Mouse (Mus musculus) MEL (cell line): Measurements from ENCODE around the gene Abhd10. TPM values are rescaled to one million over a fixed set of nuclear protein-coding genes. Genes with fewer than 3 reads are reported as not detected.

Experiments
- DNase-seq: peaks from one replicate; pipeline ENCODE4 v3.0.0; 2011; ENCODE audit warnings: low read depth, low spot score
- H3K27ac ChIP-seq: 2 replicates; pipeline ENCODE4 v1.5.1; 2012; ENCODE audit warnings: low read depth, mild to moderate bottlenecking, control low read depth, low read length, moderate library complexity; ENCODE audit not compliant: control insufficient read depth
- H3K27me3 ChIP-seq, 2 experiments: fragments of 150-350 bp in 1 of 2; sonication (generic) in 1 of 2; 2 replicates each; pipeline ENCODE4 v1.6.1; 2012; ENCODE audit warnings: low read length in 2 of 2, mild to moderate bottlenecking in 2 of 2, improper control_type of control experiment in 1 of 2, moderate library complexity in 1 of 2; ENCODE audit not compliant: insufficient read depth in 2 of 2, control insufficient read depth in 1 of 2
- H3K36me3 ChIP-seq, 2 experiments: 2 replicates each; pipeline ENCODE4 v1.6.1; 2012 to 2014; ENCODE audit warnings: low read length in 2 of 2, improper control_type of control experiment in 1 of 2, inconsistent platforms in 1 of 2, mild to moderate bottlenecking in 1 of 2; ENCODE audit not compliant: insufficient read depth in 2 of 2, control insufficient read depth in 1 of 2
- H3K4me1 ChIP-seq, 2 experiments: fragments of 150-350 bp in 1 of 2; sonication (generic) in 1 of 2; 2 replicates each; pipeline ENCODE4 v1.6.1; 2012; ENCODE audit warnings: low read length in 2 of 2, improper control_type of control experiment in 1 of 2, mild to moderate bottlenecking in 1 of 2; ENCODE audit not compliant: insufficient read depth in 2 of 2, control insufficient read depth in 1 of 2
- H3K4me3 ChIP-seq, 2 experiments: fragments of 150-350 bp in 1 of 2; sonication (generic) in 1 of 2; 2 replicates each; pipeline ENCODE4 v1.5.1; 2012; ENCODE audit warnings: low read depth in 2 of 2, low read length in 2 of 2, mild to moderate bottlenecking in 2 of 2, moderate library complexity in 2 of 2, control low read depth in 1 of 2, improper control_type of control experiment in 1 of 2; ENCODE audit not compliant: control insufficient read depth in 1 of 2, insufficient read depth in 1 of 2
- H3K79me2 ChIP-seq: 2 replicates; pipeline ENCODE4 v1.6.1; 2012; ENCODE audit warnings: mild to moderate bottlenecking, low read length, moderate library complexity; ENCODE audit not compliant: control insufficient read depth, poor library complexity, insufficient read depth
- H3K9ac ChIP-seq: 2 replicates; pipeline ENCODE4 v1.6.1; 2012; ENCODE audit warnings: low read depth, mild to moderate bottlenecking, control low read depth, low read length, moderate library complexity; ENCODE audit not compliant: control insufficient read depth, poor library complexity, severe bottlenecking
- H3K9me3 ChIP-seq: fragments of 150-350 bp; sonication (generic); replicated peaks from 2 replicates; pipeline ENCODE4 v1.6.1; 2012; ENCODE audit warnings: mild to moderate bottlenecking, low read length, improper control_type of control experiment, moderate library complexity; ENCODE audit not compliant: insufficient read depth
- CHD2 ChIP-seq: IDR thresholded peaks from 2 replicates; pipeline ENCODE4 v1.6.1; 2011; ENCODE audit warnings: low read length, improper control_type of control experiment
- CTCF ChIP-seq, 3 experiments: IDR thresholded peaks in 2 of 3; conservative IDR thresholded peaks in 1 of 3; 2 replicates each; pipeline ENCODE4 v1.5.1; 2011 to 2012; ENCODE audit warnings: low read length in 3 of 3, low read depth in 2 of 3, mild to moderate bottlenecking in 2 of 3, improper control_type of control experiment in 1 of 3, inconsistent platforms in 1 of 3, mixed read lengths in 1 of 3, moderate library complexity in 1 of 3; ENCODE audit not compliant: control insufficient read depth in 1 of 3, insufficient read depth in 1 of 3, poor library complexity in 1 of 3, severe bottlenecking in 1 of 3
- E2F4 ChIP-seq: IDR thresholded peaks from 2 replicates; pipeline ENCODE4 v1.6.1; 2011; ENCODE audit warnings: low read depth, low read length, improper control_type of control experiment, borderline replicate concordance
- ELF1 ChIP-seq: IDR thresholded peaks from 2 replicates; pipeline ENCODE4 v1.6.1; 2014; ENCODE audit warnings: low read depth, mild to moderate bottlenecking, inconsistent platforms, low read length, improper control_type of control experiment, moderate library complexity
- KAT2A ChIP-seq: conservative IDR thresholded peaks from 2 replicates; pipeline ENCODE4 v1.6.1; 2012; ENCODE audit warnings: low read depth, low read length, improper control_type of control experiment, inconsistent platforms
- MXI1 ChIP-seq: IDR thresholded peaks from 2 replicates; pipeline ENCODE4 v1.6.1; 2011; ENCODE audit warnings: mild to moderate bottlenecking, low read depth, low read length, improper control_type of control experiment
- MYB ChIP-seq: IDR thresholded peaks from 2 replicates; pipeline ENCODE4 v1.6.1; 2011; ENCODE audit warnings: mild to moderate bottlenecking, low read depth, low read length, improper control_type of control experiment
- NELFE ChIP-seq: IDR thresholded peaks from 2 replicates; pipeline ENCODE4 v1.6.1; 2011; ENCODE audit warnings: low read depth, low read length, improper control_type of control experiment
- POLR2AphosphoS2 ChIP-seq: IDR thresholded peaks from 2 replicates; pipeline ENCODE4 v1.6.1; 2011; ENCODE audit warnings: low read length, improper control_type of control experiment
- POLR2AphosphoS5 ChIP-seq: IDR thresholded peaks from 2 replicates; pipeline ENCODE4 v1.6.1; 2012; ENCODE audit warnings: low read depth, borderline replicate concordance, mild to moderate bottlenecking, inconsistent platforms, low read length, moderate library complexity, mixed read lengths
- RCOR1 ChIP-seq: IDR thresholded peaks from 2 replicates; pipeline ENCODE4 v1.6.1; 2012; ENCODE audit warnings: low read depth, mild to moderate bottlenecking, inconsistent platforms, low read length, improper control_type of control experiment
- SIN3A ChIP-seq: IDR thresholded peaks from 2 replicates; pipeline ENCODE4 v1.6.1; 2012; ENCODE audit warnings: low read length, improper control_type of control experiment, inconsistent platforms
- TCF12 ChIP-seq: IDR thresholded peaks from 2 replicates; pipeline ENCODE4 v1.6.1; 2014; ENCODE audit warnings: low read depth, mild to moderate bottlenecking, inconsistent platforms, low read length, improper control_type of control experiment, moderate library complexity
- USF1 ChIP-seq: IDR thresholded peaks from 2 replicates; pipeline ENCODE4 v1.6.1; 2014; ENCODE audit warnings: low read depth, mild to moderate bottlenecking, inconsistent platforms, low read length, improper control_type of control experiment, moderate library complexity
- polyA plus RNA-seq, 2 experiments: library from polyadenylated mRNA; stranded (reverse) in 1 of 2; unstranded in 1 of 2; fragments of >175 nt in 1 of 2; fragments of >200 nt in 1 of 2; gene quantifications; 2 replicates each; pipeline versions ENCODE4 v1.2.1 to v1.2.4; 2012; ENCODE audit warnings: low replicate concordance in 2 of 2, low read depth in 1 of 2; ENCODE audit not compliant: insufficient read length in 2 of 2, insufficient read depth in 1 of 2, missing spikeins in 1 of 2
- total RNA-seq: library from RNA; depleted of rRNA; stranded (reverse); fragments of 300-350 nt; gene quantifications from 2 replicates; pipeline ENCODE4 v1.2.3, GENCODE M21; 2012

The Abhd10 gene
- total and polyA plus RNA-seq, 3 experiments, result 9.5 to 11.1 TPM; not detected in 1

DNA sequence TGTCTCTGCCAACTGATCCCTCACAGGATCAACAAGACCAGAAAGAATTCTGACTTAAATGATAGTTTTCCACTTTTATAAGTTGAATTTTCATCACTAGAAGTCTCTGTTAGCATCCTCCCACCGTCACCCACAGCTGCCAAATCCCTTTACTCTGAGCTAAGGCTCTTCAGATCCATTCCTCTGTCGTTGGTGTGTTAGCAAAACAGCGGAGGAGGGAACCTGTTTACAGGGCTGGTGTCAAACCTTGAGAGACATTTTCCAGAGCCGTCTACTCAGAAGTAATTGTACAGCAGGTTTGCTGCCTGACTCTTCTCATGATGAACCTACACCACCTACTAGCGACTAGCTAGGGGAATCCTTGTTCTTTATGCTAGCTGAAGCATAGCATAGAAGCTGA, 43.5 kb downstream of the Abhd10 start (continued):
- TF ChIP-seq USF1 (no peak), CHD2 (no peak), MXI1 (no peak), SIN3A (no peak), TCF12 (no peak)

- no peak for TF ChIP-seq POLR2AphosphoS2
- H3K9me3 ChIP-seq, result no peaks in the 10 kb centered on the region
- no peak overlapping the region for H3K4me3 ChIP-seq
- no peaks in the 10 kb centered on the region for H3K36me3 ChIP-seq
- no peak overlapping the region for H3K27ac ChIP-seq
- no peaks in the 10 kb centered on the region for H3K79me2 ChIP-seq
- peaks cover 0 to 2% of the 10 kb centered on the region in 2 experiments; a peak in 1 of 4 replicates for H3K27me3 ChIP-seq
- H3K9ac ChIP-seq, result no peak overlapping the region
- no peaks in the 10 kb centered on the region for H3K4me1 ChIP-seq
- DNase-seq, result no peak
Observed at GRCm38 (mm10) chr16:45697996-45698395, 44.8 kb downstream of the Abhd10 start.

- H3K27me3 ChIP-seq, result peaks cover 0 to 2% of the 10 kb centered on the region in 2 experiments; a peak in 1 of 4 replicates
- no peak overlapping the region for H3K4me3 ChIP-seq
- DNase-seq, result no peak
- H3K9ac ChIP-seq, result no peak overlapping the region
- H3K79me2 ChIP-seq, result no peaks in the 10 kb centered on the region
- no peak overlapping the region for H3K27ac ChIP-seq
- H3K4me1 ChIP-seq, result no peaks in the 10 kb centered on the region
- TF ChIP-seq POLR2AphosphoS5 (no peak), CTCF (IDR thresholded peaks at IDR 0.05 in 2 of 3, conservative IDR thresholded peaks at IDR 0.05 in 1 of 3; ENCODE audit: control insufficient read depth in 1 of 3, insufficient read depth in 1 of 3, low read depth in 2 of 3, low read length in 3 of 3, poor library complexity in 1 of 3, severe bottlenecking in 1 of 3) (no peak), NELFE (no peak), ELF1 (no peak), MYB (no peak), KAT2A (no peak), RCOR1 (no peak), CHD2 (no peak), E2F4 (no peak)
- H3K9me3 ChIP-seq, result no peaks in the 10 kb centered on the region
- H3K36me3 ChIP-seq, result no peaks in the 10 kb centered on the region
Observed at GRCm38 (mm10) chr16:45695445-45696160, 47.2 kb downstream of the Abhd10 start.
